Mouse (Mus musculus): Measurements from ENCODE around the gene Zbtb22.
"Not testable (repeated sequence)": the region's sequence is repeated elsewhere in the genome, so short reads cannot be mapped to it uniquely, and the experiment has no call there.

Gene Zbtb22

DNA sequence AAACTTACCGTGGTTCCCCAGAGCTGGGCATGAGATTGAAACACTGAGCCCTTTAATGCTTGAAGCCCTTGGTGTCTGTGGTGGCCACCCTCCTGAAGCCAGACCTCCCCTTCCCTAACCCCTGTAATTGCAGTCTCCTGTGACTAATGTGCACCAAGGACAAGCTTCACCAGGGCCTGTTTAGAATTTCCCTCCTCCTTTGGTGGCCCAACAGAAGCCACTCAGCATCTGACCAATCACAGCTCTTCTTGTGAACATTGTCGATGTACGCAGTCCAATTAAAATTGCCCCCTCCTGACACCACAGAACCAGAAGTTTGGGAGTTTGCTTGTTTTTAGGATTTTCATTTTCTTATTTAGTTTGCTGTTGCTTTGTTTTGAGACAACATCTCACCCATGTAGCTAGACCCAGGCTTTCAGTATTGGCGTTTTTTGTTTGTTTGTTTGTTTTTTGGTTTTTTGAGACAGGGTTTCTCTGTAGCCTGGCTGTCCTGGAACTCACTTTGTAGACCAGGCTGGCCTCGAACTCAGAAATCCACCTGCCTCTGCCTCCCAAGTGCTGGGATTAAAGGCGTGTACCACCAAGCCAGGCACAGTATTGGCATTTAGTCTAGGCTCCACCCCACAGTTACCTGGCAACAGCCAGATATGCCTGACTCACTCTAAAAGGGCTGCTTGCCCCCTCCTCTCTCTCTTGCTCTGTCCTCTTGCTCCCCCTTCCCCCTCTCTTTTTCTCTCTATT is 11.6 kb upstream of the Zbtb22 start:
- not testable (repeated sequence) for DNase-seq (ENCODE audit: low read depth, low spot score)

DNA sequence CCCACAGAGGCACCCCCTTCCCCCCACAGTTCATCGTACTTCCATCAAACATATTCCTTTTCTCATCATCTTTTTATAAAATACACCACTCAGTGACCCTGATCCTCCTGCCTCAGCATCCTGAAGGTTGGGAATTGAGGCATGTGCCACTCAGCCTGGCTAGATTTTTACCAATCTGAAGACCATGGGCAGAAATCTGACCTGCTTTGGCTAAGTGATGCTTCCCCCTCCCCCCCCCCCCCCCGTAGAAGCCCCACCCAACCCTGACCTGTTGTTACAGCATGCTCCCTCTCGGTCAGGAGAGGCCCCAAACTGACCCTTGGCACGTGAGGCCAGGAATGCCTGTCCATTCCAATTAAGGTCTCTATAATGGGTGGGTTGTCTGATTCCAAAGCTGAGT is 10.9 kb upstream of the Zbtb22 start, which contains the start of gene Platr17:
Gene Platr17, plus strand, starts transcription at position 301 of the 400 bp plus-strand sequence.
- not testable (repeated sequence) for DNase-seq (ENCODE audit: low read depth, low spot score)

- DNase-seq (ENCODE audit: low read depth, low spot score), result no peak
These were observed 7.2 kb upstream of the Zbtb22 start for GRCm38 (mm10) chr17:33908331-33909076.

GRCm38 (mm10) chr17:33909077-33909868 is 6.4 kb upstream of the Zbtb22 start, which contains the start of gene Daxx:
TSS of gene Daxx (plus strand) at chr17:33909414.
- DNase-seq (ENCODE audit: low read depth, low spot score), result peak; percentile 84

DNA sequence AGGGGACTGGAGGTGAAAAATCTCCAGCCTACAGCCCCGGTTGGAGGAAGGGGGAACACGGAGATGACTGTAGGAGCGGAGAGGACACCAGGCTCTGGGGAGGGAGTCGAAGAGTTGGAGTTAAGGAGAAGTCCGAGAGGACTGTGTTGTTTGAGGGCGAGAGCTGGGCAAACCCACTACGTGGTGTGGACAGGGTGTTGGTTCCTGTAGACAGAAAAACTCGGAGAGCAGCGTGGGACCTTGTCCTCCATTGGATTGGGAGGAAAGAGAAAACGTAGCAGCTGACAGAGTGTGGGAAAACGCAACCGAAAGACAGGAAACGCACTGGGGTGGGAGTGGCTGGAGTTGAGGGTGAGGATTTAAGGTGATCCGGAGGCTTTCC is 5.8 kb upstream of the Zbtb22 start:
- no peak for DNase-seq (ENCODE audit: low read depth, low spot score)

GRCm38 (mm10) chr17:33910346-33911051 is 5.2 kb upstream of the Zbtb22 start:
- no peak for DNase-seq (ENCODE audit: low read depth, low spot score)

DNA sequence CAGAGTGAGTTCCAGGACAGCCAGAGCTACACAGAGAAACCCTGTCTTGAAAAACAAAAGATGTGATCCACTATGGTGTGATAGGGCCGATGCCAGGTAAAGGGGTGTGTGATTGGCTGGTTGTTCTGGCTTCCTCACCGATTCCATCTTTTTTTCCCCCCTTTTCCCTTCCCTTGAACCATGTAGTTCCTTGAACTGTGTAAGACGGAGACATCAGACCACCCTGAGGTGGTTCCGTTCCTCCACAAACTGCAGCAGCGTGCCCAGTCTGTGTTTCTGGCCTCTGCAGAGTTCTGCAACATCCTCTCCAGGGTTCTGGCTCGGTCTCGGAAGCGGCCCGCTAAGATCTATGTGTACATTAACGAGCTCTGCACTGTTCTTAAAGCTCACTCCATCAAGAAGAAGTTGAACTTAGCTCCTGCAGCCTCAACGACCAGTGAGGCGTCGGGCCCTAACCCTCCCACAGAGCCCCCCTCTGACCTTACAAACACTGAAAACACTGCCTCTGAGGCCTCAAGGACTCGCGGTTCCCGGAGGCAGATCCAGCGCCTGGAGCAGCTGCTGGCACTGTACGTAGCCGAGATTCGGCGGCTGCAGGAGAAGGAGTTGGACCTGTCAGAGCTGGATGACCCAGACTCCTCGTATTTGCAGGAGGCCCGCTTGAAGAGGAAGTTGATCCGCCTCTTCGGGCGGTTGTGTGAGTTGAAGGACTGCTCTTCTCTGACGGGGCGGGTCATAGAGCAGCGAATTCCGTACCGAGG is 4.5 kb upstream of the Zbtb22 start:
- no peak for DNase-seq (ENCODE audit: low read depth, low spot score)

- DNase-seq (ENCODE audit: low read depth, low spot score), result no peak
These were observed 3.8 kb upstream of the Zbtb22 start for GRCm38 (mm10) chr17:33911813-33912414.

DNA sequence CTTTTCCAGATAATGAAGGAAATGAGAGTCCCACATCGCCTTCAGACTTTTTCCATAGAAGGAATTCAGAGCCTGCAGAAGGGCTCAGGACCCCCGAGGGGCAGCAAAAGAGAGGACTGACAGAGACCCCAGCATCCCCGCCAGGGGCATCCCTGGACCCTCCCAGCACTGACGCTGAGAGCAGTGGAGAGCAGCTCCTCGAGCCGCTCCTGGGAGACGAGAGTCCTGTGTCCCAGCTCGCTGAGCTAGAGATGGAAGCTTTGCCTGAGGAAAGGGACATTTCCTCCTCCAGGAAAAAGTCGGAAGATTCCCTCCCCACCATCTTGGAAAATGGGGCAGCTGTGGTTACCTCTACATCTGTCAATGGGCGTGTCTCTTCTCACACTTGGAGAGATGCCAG is 2.4 kb upstream of the Zbtb22 start:
- no peak for DNase-seq (ENCODE audit: low read depth, low spot score)

DNA sequence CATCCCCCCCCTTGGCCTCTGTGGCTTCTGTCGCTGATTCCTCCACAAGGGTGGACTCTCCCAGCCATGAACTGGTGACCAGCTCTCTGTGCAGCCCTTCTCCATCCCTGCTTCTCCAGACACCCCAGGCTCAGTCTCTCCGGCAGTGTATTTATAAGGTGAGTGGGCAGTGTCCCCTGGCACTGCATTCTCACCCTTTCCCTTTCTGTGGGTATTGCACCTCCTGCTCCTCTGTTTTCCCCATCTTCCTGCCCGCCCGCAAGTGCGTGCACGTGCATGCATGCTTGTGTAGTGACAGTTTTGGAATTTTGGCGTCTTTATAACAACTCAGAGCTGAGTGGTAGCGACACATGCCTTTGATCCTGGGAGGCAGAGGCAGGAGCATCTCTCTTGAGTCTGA is 1.8 kb upstream of the Zbtb22 start:
- DNase-seq (ENCODE audit: low read depth, low spot score), result no peak

GRCm38 (mm10) chr17:33914969-33915391 is 724 bp upstream of the Zbtb22 start:
- DNase-seq (ENCODE audit: low read depth, low spot score), result no peak

DNA sequence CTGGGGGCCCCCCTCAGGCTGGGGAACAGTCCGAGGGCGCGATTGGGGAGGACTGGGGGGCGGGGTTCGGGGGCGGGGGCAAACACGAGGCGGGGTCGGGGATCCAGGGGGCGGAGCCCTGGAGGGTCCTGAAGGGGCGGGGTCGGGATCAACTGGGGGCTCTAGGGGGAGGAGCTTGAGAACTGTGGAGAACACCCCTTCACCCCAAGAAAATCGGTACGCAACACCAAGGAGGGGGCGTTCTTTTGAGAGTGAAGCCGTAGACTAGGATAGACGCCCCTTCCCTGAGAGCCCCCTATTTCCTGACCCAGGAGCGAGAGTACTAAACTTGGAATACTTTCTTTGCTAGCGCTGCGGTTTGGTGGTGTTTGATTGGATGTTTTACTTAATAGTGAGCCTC is 590 bp downstream of the Zbtb22 start:
- no peak for DNase-seq (ENCODE audit: low read depth, low spot score)

- no peak for DNase-seq (ENCODE audit: low read depth, low spot score)
These were observed 1.3 kb downstream of the Zbtb22 start for GRCm38 (mm10) chr17:33916847-33917655.

GRCm38 (mm10) chr17:33917656-33918292 is 2.1 kb downstream of the Zbtb22 start:
- no peak for DNase-seq (ENCODE audit: low read depth, low spot score)

DNA sequence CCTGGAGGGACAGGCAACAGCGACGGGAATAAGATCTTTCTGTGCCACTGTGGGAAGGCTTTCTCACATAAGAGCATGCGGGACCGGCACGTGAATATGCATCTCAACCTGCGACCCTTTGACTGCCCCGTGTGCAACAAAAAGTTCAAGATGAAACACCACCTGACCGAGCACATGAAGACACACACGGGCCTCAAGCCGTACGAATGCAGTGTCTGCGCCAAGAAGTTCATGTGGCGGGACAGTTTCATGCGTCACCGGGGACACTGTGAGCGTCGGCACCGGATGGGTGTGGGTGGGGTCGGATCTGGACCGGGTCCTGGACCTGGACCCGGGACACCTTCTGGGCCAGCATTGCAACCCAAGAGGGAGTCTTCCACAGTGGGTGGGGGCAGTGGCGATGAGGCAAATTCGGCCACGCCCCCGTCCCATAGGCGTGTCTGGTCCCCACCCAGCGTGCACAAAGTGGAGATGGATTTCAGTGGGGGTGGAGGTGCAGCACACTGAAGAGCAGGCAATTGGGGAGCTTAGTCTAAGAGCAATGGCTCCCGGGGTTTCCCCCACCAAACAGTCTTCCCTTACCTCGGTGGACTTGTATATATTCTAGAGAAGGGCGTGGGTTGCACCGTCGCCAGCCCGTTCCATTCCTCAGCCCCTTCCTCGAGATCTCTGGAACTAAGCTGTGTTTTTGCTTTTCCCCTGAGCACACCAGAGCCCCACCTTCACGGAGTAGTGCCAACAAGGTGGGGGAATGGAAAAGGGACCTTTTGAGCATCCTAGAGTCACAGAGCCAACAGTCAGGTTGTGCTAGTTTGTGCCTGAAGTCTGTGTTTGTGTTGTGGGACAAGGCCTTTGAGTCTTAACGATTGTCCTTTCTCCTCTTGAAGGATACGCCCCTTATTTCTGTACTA is 2.8 kb downstream of the Zbtb22 start:
- DNase-seq (ENCODE audit: low read depth, low spot score), result no peak

DNA sequence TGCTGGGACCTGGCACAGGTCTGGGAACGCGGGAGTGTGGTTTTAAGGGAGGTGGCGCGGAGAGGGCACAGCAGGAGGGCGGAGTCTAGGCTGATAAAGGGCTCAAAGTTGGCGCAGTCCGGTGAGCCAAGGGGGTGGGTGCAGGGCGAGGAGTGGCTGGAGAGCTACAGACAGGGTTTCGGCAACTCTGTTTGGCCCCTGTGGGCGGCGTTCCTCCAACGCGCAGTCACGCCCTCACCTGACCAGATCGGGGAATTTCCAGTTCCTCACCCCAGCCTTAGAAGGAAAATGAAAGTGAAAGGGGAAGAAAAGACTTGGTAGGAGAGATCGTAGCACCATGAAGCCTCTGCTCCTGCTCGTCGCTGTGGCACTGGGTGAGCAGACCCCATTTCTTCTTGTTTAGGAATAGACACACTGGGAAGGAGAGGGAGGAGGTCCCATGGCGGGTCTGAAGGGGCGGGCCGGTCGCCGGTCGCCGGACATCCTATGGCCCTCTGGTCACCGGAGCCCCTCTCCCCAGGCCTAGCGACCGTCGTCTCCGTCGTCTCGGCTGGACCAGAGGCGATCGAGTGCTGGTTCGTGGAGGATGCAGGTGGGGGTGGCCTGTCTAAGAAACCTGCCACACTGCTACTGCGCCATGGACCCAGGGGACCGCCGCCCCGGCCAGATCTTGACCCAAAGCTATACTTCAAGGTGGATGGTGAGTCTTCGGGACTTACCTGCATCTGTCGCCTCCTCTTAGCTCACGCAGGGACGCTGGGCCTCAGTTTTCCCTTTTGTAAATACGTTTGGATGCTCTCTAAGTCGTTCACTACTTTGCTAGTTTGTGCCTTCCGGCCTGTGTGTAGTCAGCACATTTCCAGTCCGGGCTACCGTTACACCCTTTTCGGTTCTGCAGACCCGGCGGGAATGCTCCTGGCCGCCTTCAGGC is 3.9 kb downstream of the Zbtb22 start:
- peak; percentile 71 for DNase-seq (ENCODE audit: low read depth, low spot score)
